Mouse (Mus musculus) midbrain, postnatal 0 days (tissue): ENCODE results near the gene Anks6. TPM values are rescaled to one million over a fixed set of nuclear protein-coding genes. Genes with fewer than 3 reads are reported as not detected.

Experiments used
- ATAC-seq: fragments of 200-750 bp; cut with Nextera tagmentation; 2 replicates; pipeline ENCODE4 v1.8.0; 2017; ENCODE audit warnings: moderate number of reproducible peaks, mild to moderate bottlenecking, moderate TSS enrichment, moderate library complexity; ENCODE audit not compliant: low FRiP score
- DNase-seq: peaks from one replicate; pipeline ENCODE4 v3.0.0-alpha.2; 2015; ENCODE audit warnings: low spot score
- H3K27ac ChIP-seq: fragments of 300-500 bp; sonication (generic); 2 replicates; pipeline ENCODE4 v1.5.1; 2014; ENCODE audit warnings: low read depth, mild to moderate bottlenecking, low read length, mixed read lengths
- H3K27me3 ChIP-seq: fragments of 300-500 bp; sonication (generic); 2 replicates; pipeline ENCODE4 v1.6.1; 2014; ENCODE audit warnings: low read length, control low read depth, mixed read lengths; ENCODE audit not compliant: insufficient read depth
- H3K36me3 ChIP-seq: fragments of 300-500 bp; sonication (generic); 2 replicates; pipeline ENCODE4 v1.6.1; 2014; ENCODE audit warnings: low read length, control low read depth, mixed read lengths; ENCODE audit not compliant: insufficient read depth
- H3K4me1 ChIP-seq: fragments of 300-500 bp; sonication (generic); 2 replicates; pipeline ENCODE4 v1.6.1; 2014; ENCODE audit warnings: mild to moderate bottlenecking, control low read depth, antibody characterized with exemption, low read length, mixed read lengths; ENCODE audit not compliant: insufficient read depth
- H3K4me2 ChIP-seq: fragments of 300-500 bp; sonication (generic); 2 replicates; pipeline ENCODE4 v1.6.1; 2014; ENCODE audit warnings: low read depth, mild to moderate bottlenecking, low read length, mixed read lengths; ENCODE audit not compliant: poor library complexity, severe bottlenecking
- H3K4me3 ChIP-seq: fragments of 300-500 bp; sonication (generic); 2 replicates; pipeline ENCODE4 v1.5.1; 2014; ENCODE audit warnings: low read depth, mild to moderate bottlenecking, low read length, moderate library complexity
- H3K9ac ChIP-seq: fragments of 300-500 bp; sonication (generic); replicated peaks from 2 replicates; pipeline ENCODE4 v1.6.1; 2014; ENCODE audit warnings: mild to moderate bottlenecking, low read length, moderate library complexity, mixed read lengths; ENCODE audit not compliant: poor library complexity, severe bottlenecking
- H3K9me3 ChIP-seq: fragments of 300-500 bp; sonication (generic); 2 replicates; pipeline ENCODE4 v1.6.1; 2016; ENCODE audit warnings: low read length, control low read depth
- CTCF ChIP-seq: IDR thresholded peaks from 2 replicates; pipeline ENCODE4 v1.5.1; 2016; ENCODE audit warnings: antibody characterized with exemption, mild to moderate bottlenecking
- WGBS: fragments of 180-500 bp; shearing (Covaris S2); extraction: QIAGEN DNeasy Blood & Tissue Kit; methylation state at CpG from one replicate; pipeline ENCODE4 v1.1.7; 2014; 5-methylcytosine and 5-hydroxymethylcytosine counted together
- polyA plus RNA-seq: library from polyadenylated mRNA; unstranded; fragments of >200 nt; fragmentation: Nextera tagmentation; extraction: Ambion mirVana; gene quantifications from 2 replicates; pipeline ENCODE4 v1.2.1, GENCODE M21; 2015
- total RNA-seq: library from RNA; depleted of rRNA; stranded (reverse); fragments of >200 nt; gene quantifications from 2 replicates; pipeline ENCODE4 v1.2.3, GENCODE M21; 2014

Gene Anks6
- total and polyA plus RNA-seq, 2 experiments from 2014 or later, result 3.0 to 17.9 TPM

DNA sequence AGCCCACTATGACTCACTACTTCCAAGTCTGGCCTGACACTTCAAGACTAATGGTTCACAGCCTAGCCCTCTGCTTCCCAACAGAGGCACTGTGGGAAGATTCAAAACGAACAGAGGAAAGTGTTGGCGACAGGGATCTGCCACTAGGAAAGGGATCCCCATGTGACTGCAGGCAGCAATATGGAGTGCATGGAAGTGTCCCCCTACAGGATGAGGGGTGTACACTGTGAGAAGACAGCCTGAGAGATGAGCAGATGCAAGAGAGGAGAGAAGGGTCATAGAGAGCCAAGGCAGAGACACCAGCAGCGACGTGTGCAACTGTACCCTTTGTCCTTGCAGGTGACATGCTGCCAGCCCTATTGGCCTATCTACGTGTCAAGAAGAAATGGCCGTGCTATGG is 33.3 kb downstream of the Anks6 start:
- TF ChIP-seq CTCF, result peak; percentile 53
- no peak overlapping the region for H3K27ac ChIP-seq
- H3K9ac ChIP-seq, result no peak overlapping the region
- H3K27me3 ChIP-seq, result no peaks in the 10 kb centered on the region
- no peak overlapping the region for H3K4me2 ChIP-seq
- ATAC-seq, result peak; percentile 22; the same call in 1 of the 2 replicates
- no peak overlapping the region for H3K4me3 ChIP-seq
- peaks cover 37% of the 10 kb centered on the region for H3K36me3 ChIP-seq
- H3K9me3 ChIP-seq, result no peaks in the 10 kb centered on the region
- WGBS, result 65% methylated on average over 6 of the region's 6 CpGs
- no peaks in the 10 kb centered on the region for H3K4me1 ChIP-seq
- no peak for DNase-seq

GRCm38 (mm10) chr4:47022804-47023603 is 34.2 kb downstream of the Anks6 start:
- Histone ChIP-seq H3K9ac (no peak overlapping the region; the same call in 1 of the 2 replicates), H3K27ac (no peak overlapping the region), H3K4me2 (no peak overlapping the region), H3K4me3 (no peak overlapping the region), H3K27me3 (no peaks in the 10 kb centered on the region), H3K9me3 (no peaks in the 10 kb centered on the region), H3K4me1 (no peaks in the 10 kb centered on the region), H3K36me3 (peaks cover 34% of the 10 kb centered on the region)
- ATAC-seq (no peak), DNase-seq (no peak)
- 80% methylated on average over 10 of the region's 10 CpGs for WGBS
- TF ChIP-seq CTCF, result no peak

- no peak for DNase-seq
- H3K4me2 ChIP-seq, result no peak overlapping the region
- no peak overlapping the region for H3K4me3 ChIP-seq
- no peak for ATAC-seq
- peak; percentile 78 for TF ChIP-seq CTCF
- 14% methylated on average over 5 of the region's 5 CpGs for WGBS
- H3K9me3 ChIP-seq, result no peaks in the 10 kb centered on the region
- no peak overlapping the region for H3K27ac ChIP-seq
- H3K9ac ChIP-seq, result no peak overlapping the region
- no peaks in the 10 kb centered on the region for H3K4me1 ChIP-seq
- H3K27me3 ChIP-seq, result no peaks in the 10 kb centered on the region
- peaks cover 48% of the 10 kb centered on the region for H3K36me3 ChIP-seq
Observed at GRCm38 (mm10) chr4:47020563-47020962, 36.7 kb downstream of the Anks6 start.

DNA sequence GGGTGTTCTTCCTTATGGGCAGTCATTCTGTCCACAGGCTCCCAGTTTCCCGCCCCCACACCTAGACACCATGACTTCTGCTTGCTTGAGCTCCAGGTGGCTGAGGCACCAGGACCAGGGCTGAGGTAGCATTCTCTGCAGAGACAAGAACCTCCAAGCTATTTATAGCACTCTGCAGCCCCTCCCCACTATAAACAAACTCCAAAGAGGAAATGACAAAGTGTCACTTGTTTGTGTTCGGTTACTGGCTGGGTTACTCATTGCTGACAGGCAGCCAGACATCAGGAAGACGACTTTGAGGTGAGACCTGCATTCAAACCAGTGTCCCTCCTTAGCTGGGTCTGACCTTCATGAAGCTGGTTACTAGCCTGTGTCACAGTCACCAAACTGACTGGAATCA is 42.1 kb downstream of the Anks6 start:
- DNase-seq (no peak), ATAC-seq (no peak)
- peaks cover 19% of the 10 kb centered on the region for H3K36me3 ChIP-seq
- H3K27me3 ChIP-seq, result no peaks in the 10 kb centered on the region
- H3K4me2 ChIP-seq, result no peak overlapping the region
- no peak for TF ChIP-seq CTCF
- H3K9me3 ChIP-seq, result no peaks in the 10 kb centered on the region
- WGBS, result 68% methylated on average over 3 of the region's 3 CpGs
- no peak overlapping the region for H3K9ac ChIP-seq
- peaks cover 11% of the 10 kb centered on the region; the same call in 1 of the 2 replicates for H3K4me1 ChIP-seq
- no peak overlapping the region for H3K27ac ChIP-seq
- no peak overlapping the region for H3K4me3 ChIP-seq

DNA sequence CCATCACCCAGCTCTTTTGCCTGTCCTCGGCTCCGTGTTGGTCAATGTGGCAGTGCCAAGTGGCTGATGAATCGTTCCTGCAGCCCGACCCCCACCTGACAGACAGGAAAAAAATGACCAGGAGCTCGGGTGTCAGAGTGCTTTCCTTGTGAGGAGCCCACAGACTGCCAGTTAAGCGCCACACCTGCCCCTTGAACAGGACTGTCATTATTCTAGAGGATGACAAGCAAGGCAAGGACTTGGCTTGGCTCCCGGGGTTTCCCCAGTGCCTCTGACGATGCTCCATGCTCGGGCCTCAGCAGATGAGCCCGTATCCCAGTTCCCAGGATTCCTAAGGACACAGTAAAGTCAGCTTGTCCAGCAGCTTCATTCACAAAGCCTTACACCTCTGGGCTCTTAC is 44.8 kb downstream of the Anks6 start:
- Histone ChIP-seq H3K27ac (no peak overlapping the region), H3K9me3 (no peaks in the 10 kb centered on the region), H3K4me1 (peaks cover 11% of the 10 kb centered on the region; the same call in 1 of the 2 replicates), H3K9ac (no peak overlapping the region), H3K4me2 (no peak overlapping the region), H3K36me3 (peaks cover 19% of the 10 kb centered on the region), H3K4me3 (no peak overlapping the region), H3K27me3 (no peaks in the 10 kb centered on the region)
- no peak for TF ChIP-seq CTCF
- ATAC-seq (no peak), DNase-seq (peak; percentile 50)
- 65% methylated on average over 10 of the region's 10 CpGs for WGBS
